Mouse (Mus musculus): ENCODE measurements around the gene Oxa1l. TPM values are rescaled to one million over a fixed set of nuclear protein-coding genes. Genes with fewer than 3 reads are reported as not detected.
A peak's percentile ranks its signal among the peaks of the same experiment; 100 is the strongest.

Gene Oxa1l
- total RNA-seq, 2 experiments from 2014 or later, result 49.1 to 54.0 TPM

- DNase-seq (ENCODE audit: low spot score), result no peak
Measured at GRCm38 (mm10) chr14:54370595-54370994, 10.0 kb downstream of the Oxa1l start.

- no peak for DNase-seq (ENCODE audit: low spot score)
Measured at GRCm38 (mm10) chr14:54371460-54371859, 10.8 kb downstream of the Oxa1l start.

DNA sequence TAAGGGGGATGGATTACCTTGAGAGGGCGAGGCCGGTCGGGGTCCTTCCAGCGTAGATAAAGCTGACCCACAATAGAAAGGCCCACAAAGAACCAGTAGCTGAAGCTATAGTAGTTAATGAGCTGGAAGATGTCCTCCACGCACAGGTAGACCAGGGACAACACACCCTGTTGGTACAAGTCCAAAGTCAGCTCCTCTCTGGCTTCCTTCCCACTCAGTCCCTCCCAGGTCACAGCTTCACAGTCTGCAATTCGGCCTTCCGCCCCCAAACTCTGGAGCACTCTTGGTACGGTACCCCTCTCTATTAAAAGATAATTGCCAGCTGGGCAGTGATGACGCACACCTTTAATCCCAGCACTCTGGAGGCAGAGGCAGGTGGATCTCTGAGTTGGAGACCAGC, 12.3 kb downstream of the Oxa1l start:
- no peak for DNase-seq (ENCODE audit: low spot score)

- DNase-seq (ENCODE audit: low spot score), result peak; percentile 19
Measured at GRCm38 (mm10) chr14:54375916-54376315, 15.3 kb downstream of the Oxa1l start.

DNA sequence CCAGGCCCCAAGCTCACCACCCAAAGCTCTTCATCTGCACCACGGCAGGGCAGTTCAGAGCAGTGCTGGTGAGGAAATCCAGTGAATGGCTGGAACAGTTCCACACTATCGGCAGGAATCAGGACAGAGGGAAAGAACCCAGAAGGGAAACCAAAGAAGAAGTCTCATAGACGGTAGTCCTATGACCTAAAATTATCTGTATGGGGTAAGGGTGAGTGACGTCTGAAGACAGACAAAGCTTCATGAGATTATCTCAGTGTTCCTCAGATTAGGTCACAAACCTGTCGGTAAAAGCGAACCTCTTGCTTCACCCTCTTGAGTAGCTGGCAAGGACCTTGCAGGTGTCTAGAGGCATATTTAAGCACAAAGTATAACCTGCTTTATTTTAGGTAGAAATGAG, 16.5 kb downstream of the Oxa1l start:
- DNase-seq (ENCODE audit: low spot score), result no peak

DNA sequence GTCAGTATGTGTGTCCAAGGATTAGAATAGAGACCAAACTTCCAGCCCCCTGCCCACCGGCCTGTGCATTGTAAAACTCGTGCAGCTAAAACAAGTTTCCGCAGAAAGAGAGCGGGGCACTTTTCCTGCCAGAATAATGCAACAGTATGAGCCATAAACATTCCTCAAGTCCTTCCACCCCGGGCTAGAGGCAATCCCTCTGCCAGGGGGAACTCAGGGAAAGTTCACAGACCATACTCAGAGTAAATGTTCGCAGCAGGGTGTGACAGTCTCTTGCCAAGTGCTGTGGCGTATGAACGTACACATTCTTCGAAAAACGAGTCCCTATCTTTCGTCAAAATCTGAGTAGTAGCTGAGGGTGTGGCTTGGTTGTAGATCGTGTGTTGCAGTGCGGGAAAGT, 18.9 kb downstream of the Oxa1l start:
- no peak for DNase-seq (ENCODE audit: low spot score)

- DNase-seq (ENCODE audit: low spot score), result no peak
Measured at GRCm38 (mm10) chr14:54380616-54381015, 20.0 kb downstream of the Oxa1l start.

- no peak for DNase-seq (ENCODE audit: low spot score)
Measured at GRCm38 (mm10) chr14:54381816-54382215, 21.2 kb downstream of the Oxa1l start.

- DNase-seq (ENCODE audit: low spot score), result no peak
Measured at GRCm38 (mm10) chr14:54382641-54383040, 22.0 kb downstream of the Oxa1l start.

DNA sequence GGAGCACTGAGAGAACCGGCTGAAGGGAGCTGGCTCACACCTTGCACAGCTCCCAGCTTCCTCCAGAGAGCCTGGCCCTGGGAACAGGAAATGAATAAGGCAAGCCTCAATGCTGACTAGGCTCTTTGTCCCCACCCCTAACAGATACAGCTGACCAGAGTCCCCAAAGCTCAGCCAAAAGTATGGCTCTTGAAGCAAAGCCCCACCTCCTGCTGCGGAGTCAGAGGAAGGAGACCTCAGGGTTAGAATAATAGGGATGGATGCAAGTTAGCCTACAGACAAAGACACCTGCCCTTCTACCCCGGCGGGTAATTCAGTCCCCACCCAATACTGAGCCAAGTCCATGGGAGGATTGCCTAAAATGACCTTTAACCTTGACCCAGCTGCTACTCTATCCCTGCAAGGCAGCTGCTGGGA, 22.7 kb downstream of the Oxa1l start:
- DNase-seq (ENCODE audit: low spot score), result no peak

GRCm38 (mm10) chr14:54384396-54384795, 23.8 kb downstream of the Oxa1l start:
- DNase-seq (ENCODE audit: low spot score), result no peak

- DNase-seq (ENCODE audit: low spot score), result no peak
Measured at GRCm38 (mm10) chr14:54385968-54386618, 25.5 kb downstream of the Oxa1l start.

GRCm38 (mm10) chr14:54387546-54387945, 26.9 kb downstream of the Oxa1l start:
- DNase-seq (ENCODE audit: low spot score), result no peak

DNA sequence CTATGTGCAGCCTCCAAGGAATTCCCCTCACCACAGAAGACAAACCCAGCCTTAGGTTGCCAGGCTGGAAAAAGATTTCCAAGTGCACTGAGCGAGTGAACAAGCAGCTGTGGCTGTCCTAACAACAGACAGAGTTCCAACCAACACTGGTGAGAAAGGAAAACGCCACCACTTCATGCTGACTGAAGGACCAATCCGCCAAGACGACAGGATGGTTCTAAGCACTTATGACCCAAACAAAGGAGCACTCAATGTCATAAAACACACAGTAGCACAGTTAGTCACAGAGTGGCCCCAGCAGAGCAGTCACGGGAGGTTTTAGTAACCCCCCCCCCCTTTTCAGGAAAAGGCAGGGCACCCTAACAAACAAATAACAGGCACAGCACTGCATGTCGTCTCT, 30.2 kb downstream of the Oxa1l start:
- DNase-seq (ENCODE audit: low spot score), result no peak

DNA sequence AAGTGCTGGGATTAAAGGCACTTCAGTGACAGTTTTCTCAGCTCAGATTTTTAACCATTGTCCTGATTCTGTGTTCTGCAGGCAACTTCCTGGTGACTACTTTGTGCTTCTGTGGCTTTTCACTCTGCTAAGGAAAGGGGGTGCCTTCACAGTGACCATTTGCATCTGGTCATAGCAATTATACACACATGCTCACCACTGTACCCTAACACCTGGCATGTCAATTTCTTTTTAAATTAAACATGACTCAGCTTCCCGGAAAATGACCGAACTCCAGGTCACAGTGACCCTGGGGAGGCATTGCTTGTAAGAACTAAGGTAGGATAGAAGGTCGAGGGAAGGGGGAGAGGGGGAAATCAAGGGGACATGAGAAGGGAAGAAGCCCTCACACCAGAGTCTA, 33.2 kb downstream of the Oxa1l start:
- no peak for DNase-seq (ENCODE audit: low spot score)

DNA sequence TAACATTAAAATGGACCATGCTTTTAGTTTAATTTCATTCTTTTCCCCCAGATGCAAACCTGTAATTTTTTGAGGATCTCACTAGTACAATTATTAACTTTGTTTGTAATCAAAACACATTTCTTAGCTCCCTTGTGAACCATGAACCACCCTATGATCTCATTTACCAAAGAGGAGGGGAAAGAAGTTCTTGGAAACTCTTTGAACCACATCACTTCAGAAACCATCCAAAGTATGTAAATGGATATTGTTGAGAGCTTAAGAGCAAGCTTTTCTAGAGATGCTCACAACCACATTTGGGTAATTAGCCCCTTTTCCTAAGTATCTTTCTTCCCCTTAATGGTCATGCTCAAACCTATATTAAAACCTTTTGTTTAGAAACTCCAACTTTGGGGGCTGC, 33.7 kb downstream of the Oxa1l start:
- no peak for DNase-seq (ENCODE audit: low spot score)

DNA sequence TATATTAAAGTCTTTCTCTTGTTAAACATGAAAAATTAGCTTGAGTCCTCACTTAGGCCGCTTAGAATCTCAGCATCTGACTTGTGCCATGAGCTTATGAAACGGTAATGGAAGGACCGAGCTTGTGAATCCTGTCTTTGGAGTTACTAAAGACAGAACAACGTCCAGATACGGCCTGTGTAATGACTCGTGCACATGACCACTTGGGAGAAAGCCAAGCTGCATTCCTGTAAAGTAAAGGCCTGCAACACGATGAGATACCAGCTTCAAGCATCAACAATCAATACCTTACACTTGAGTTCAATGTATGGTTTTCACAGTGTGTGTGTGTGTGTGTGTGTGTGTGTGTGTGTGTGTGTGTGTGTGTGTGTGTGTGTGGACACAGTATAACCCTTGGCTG, 36.1 kb downstream of the Oxa1l start:
- DNase-seq (ENCODE audit: low spot score), result no peak

GRCm38 (mm10) chr14:54397872-54398527, 37.4 kb downstream of the Oxa1l start:
- DNase-seq (ENCODE audit: low spot score), result no peak

DNA sequence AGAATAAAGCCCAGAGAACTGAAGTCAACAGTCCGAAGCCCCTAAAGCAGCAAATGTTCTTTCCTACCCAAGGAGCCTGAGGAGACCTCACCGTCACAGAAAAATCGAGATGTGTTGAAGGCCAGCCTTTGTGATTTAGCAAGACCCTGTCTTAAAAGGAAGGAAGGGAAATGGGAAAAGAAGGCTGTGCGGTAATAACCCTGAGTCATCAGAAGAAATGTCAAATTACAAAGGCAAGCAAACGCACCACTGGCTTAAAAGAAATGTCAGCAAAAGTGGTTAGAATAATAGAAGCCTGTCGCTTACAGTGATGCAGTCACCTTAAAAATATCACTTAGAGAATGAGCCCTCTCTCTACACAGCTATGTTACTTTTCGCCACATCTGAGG, 37.9 kb downstream of the Oxa1l start:
- no peak for DNase-seq (ENCODE audit: low spot score)

- no peak for DNase-seq (ENCODE audit: low spot score)
Measured at GRCm38 (mm10) chr14:54398921-54399382, 38.3 kb downstream of the Oxa1l start.

GRCm38 (mm10) chr14:54401723-54402122, 41.1 kb downstream of the Oxa1l start:
- DNase-seq (ENCODE audit: low spot score), result no peak

- DNase-seq (ENCODE audit: low spot score), result no peak
Measured at GRCm38 (mm10) chr14:54408336-54409056, 47.9 kb downstream of the Oxa1l start.

Measured in gastrocnemius, adult 18-20 months (tissue).